Mouse (Mus musculus): ENCODE results near the gene Plet1. TPM values are rescaled to one million over a fixed set of nuclear protein-coding genes. Genes with fewer than 3 reads are reported as not detected.
A peak's percentile ranks its signal among the peaks of the same experiment; 100 is the strongest.

The Plet1 gene
- total RNA-seq, 2 experiments from 2014 or later: not detected

GRCm38 (mm10) chr9:50522574-50522973, 28.2 kb downstream of the Plet1 start:
- no peak overlapping the region for H3K27ac ChIP-seq
- TF ChIP-seq CTCF (IDR thresholded peaks at IDR 0.05): no peak
- H3K4me3 ChIP-seq: no peak overlapping the region
- DNase-seq (ENCODE audit: extremely low spot score in 1 of 2, low spot score in 2 of 2): no peak
- intact Hi-C loops (cut with DNase I): no loop called here

- Histone ChIP-seq H3K27ac (no peak overlapping the region), H3K4me3 (no peak overlapping the region)
- no peak for TF ChIP-seq CTCF (IDR thresholded peaks at IDR 0.05)
- no peak for DNase-seq (ENCODE audit: extremely low spot score in 1 of 2, low spot score in 2 of 2)
- intact Hi-C loops (cut with DNase I): no loop called here
These were observed 30.6 kb downstream of the Plet1 start for GRCm38 (mm10) chr9:50524936-50525335.

GRCm38 (mm10) chr9:50525585-50525984, 31.3 kb downstream of the Plet1 start:
- intact Hi-C loops (cut with DNase I): no loop called here
- no peak for DNase-seq (ENCODE audit: extremely low spot score in 1 of 2, low spot score in 2 of 2)
- TF ChIP-seq CTCF (IDR thresholded peaks at IDR 0.05): no peak
- Histone ChIP-seq H3K27ac (no peak overlapping the region), H3K4me3 (no peak overlapping the region)

- intact Hi-C loops (cut with DNase I): loop anchor here (1.0 to 2.0 kb wide), 3 partner anchors 65 to 1033 kb away; no protein-coding TSS in a partner anchor
- Histone ChIP-seq H3K27ac (peak overlapping the region; percentile 86), H3K4me3 (peak overlapping the region; percentile 67)
- TF ChIP-seq CTCF (IDR thresholded peaks at IDR 0.05): no peak
- DNase-seq (ENCODE audit: extremely low spot score in 1 of 2, low spot score in 2 of 2): no peak
These were observed 33.5 kb downstream of the Plet1 start for GRCm38 (mm10) chr9:50527860-50528259.

- TF ChIP-seq CTCF (IDR thresholded peaks at IDR 0.05): peak; percentile 65
- Histone ChIP-seq H3K27ac (peak within 1 kb of the TSS; percentile 86), H3K4me3 (peak within 1 kb of the TSS; percentile 67)
- intact Hi-C loops (cut with DNase I): loop anchor here (1.0 to 2.0 kb wide), 3 partner anchors 65 to 1034 kb away; no protein-coding TSS in a partner anchor
- peak; percentile 96 for DNase-seq (ENCODE audit: extremely low spot score in 1 of 2, low spot score in 2 of 2)
These were observed 34.1 kb downstream of the Plet1 start, which contains the start of gene Pts for GRCm38 (mm10) chr9:50528293-50528892. TSS of gene Pts (minus strand) at chr9:50528724.

- intact Hi-C loops (cut with DNase I): loop anchor here (1.0 kb wide), 1 partner anchor 87 kb away; no protein-coding TSS in a partner anchor
- peak; percentile 33 to 39 for DNase-seq (ENCODE audit: extremely low spot score in 1 of 2, low spot score in 2 of 2)
- Histone ChIP-seq H3K27ac (no peak overlapping the region), H3K4me3 (no peak overlapping the region)
- peak; percentile 66 for TF ChIP-seq CTCF (IDR thresholded peaks at IDR 0.05)
These were observed 36.6 kb downstream of the Plet1 start for GRCm38 (mm10) chr9:50530890-50531289.

- TF ChIP-seq CTCF (IDR thresholded peaks at IDR 0.05): no peak
- DNase-seq (ENCODE audit: extremely low spot score in 1 of 2, low spot score in 2 of 2): no peak
These were observed 39.0 kb downstream of the Plet1 start for GRCm38 (mm10) chr9:50533328-50533727.

GRCm38 (mm10) chr9:50533791-50534190, 39.5 kb downstream of the Plet1 start:
- no peak for TF ChIP-seq CTCF (IDR thresholded peaks at IDR 0.05)
- Histone ChIP-seq H3K4me3 (peak overlapping the region; percentile 3; the same call in 1 of the 2 replicates), H3K27ac (peak overlapping the region; percentile 54; the same call in 1 of the 2 replicates)
- no peak for DNase-seq (ENCODE audit: extremely low spot score in 1 of 2, low spot score in 2 of 2)
- intact Hi-C loops (cut with DNase I): no loop called here

More at GRCm38 (mm10) chr9:50533328-50533727, 39.0 kb downstream of the Plet1 start:
- Histone ChIP-seq H3K27ac (peak overlapping the region; percentile 54; the same call in 1 of the 2 replicates), H3K4me3 (peak overlapping the region; percentile 3; the same call in 1 of the 2 replicates)
- intact Hi-C loops (cut with DNase I): no loop called here

GRCm38 (mm10) chr9:50535930-50536329, 41.6 kb downstream of the Plet1 start:
- intact Hi-C loops (cut with DNase I): no loop called here
- DNase-seq (ENCODE audit: extremely low spot score in 1 of 2, low spot score in 2 of 2): no peak
- H3K4me3 ChIP-seq: no peak overlapping the region
- H3K27ac ChIP-seq: no peak overlapping the region
- no peak for TF ChIP-seq CTCF (IDR thresholded peaks at IDR 0.05)

- no peak for DNase-seq (ENCODE audit: extremely low spot score in 1 of 2, low spot score in 2 of 2)
- TF ChIP-seq CTCF (IDR thresholded peaks at IDR 0.05): no peak
- intact Hi-C loops (cut with DNase I): no loop called here
- H3K4me3 ChIP-seq: no peak overlapping the region
- H3K27ac ChIP-seq: no peak overlapping the region
These were observed 42.3 kb downstream of the Plet1 start for GRCm38 (mm10) chr9:50536603-50537135.

GRCm38 (mm10) chr9:50537295-50537694, 43.0 kb downstream of the Plet1 start:
- DNase-seq (ENCODE audit: extremely low spot score in 1 of 2, low spot score in 2 of 2): no peak
- no peak for TF ChIP-seq CTCF (IDR thresholded peaks at IDR 0.05)
- intact Hi-C loops (cut with DNase I): no loop called here
- Histone ChIP-seq H3K27ac (no peak overlapping the region), H3K4me3 (no peak overlapping the region)

- peak overlapping the region; percentile 30 for H3K27ac ChIP-seq
- no peak for DNase-seq (ENCODE audit: extremely low spot score in 1 of 2, low spot score in 2 of 2)
- TF ChIP-seq CTCF (IDR thresholded peaks at IDR 0.05): no peak
- intact Hi-C loops (cut with DNase I): no loop called here
- H3K4me3 ChIP-seq: peak overlapping the region; percentile 22
These were observed 45.8 kb downstream of the Plet1 start for GRCm38 (mm10) chr9:50540170-50540569.

Data from left cerebral cortex, adult 2 months (tissue).